Mouse (Mus musculus) ES-E14 (cell line): ENCODE data around the gene Tek.

Source experiments
- CHD2 ChIP-seq: IDR thresholded peaks from 2 replicates; pipeline ENCODE4 v1.6.1; 2014; ENCODE audit warnings: mild to moderate bottlenecking, low read depth, low read length, inconsistent platforms
- ZNF384 ChIP-seq: IDR thresholded peaks from 2 replicates; pipeline ENCODE4 v1.6.1; 2012; ENCODE audit warnings: low read depth, low read length, inconsistent platforms

DNA sequence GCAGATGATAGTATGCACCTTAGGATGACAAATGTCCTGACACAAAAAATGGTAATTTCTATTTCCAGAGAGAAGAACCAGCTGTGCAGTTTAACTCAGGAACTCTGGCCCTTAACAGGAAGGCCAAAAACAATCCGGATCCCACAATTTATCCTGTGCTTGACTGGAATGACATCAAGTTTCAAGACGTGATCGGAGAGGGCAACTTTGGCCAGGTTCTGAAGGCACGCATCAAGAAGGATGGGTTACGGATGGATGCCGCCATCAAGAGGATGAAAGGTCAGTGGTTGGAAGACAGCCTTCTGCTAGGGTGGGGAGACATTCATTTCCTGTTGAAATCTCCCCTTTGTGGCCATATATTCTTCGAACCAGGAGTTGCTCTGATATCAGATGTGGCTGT lies 114.2 kb downstream of the Tek start:
- TF ChIP-seq ZNF384 = no peak
- no peak for TF ChIP-seq CHD2
